Mouse (Mus musculus) cerebellum, adult 2 months (tissue): Measurements from ENCODE around the gene Mindy2.

ENCODE experiments used
- CTCF ChIP-seq: fragments of 200-500 bp; IDR thresholded peaks from 2 replicates; pipeline ENCODE4 v1.5.1; 2011; ENCODE audit warnings: low read depth, mild to moderate bottlenecking, control low read depth, low read length, moderate library complexity, borderline replicate concordance; ENCODE audit not compliant: insufficient read depth
- POLR2A ChIP-seq: fragments of 200-500 bp; IDR thresholded peaks from 2 replicates; pipeline ENCODE4 v1.6.1; 2011; ENCODE audit warnings: low read length, control low read depth, borderline replicate concordance; ENCODE audit not compliant: insufficient read depth

DNA sequence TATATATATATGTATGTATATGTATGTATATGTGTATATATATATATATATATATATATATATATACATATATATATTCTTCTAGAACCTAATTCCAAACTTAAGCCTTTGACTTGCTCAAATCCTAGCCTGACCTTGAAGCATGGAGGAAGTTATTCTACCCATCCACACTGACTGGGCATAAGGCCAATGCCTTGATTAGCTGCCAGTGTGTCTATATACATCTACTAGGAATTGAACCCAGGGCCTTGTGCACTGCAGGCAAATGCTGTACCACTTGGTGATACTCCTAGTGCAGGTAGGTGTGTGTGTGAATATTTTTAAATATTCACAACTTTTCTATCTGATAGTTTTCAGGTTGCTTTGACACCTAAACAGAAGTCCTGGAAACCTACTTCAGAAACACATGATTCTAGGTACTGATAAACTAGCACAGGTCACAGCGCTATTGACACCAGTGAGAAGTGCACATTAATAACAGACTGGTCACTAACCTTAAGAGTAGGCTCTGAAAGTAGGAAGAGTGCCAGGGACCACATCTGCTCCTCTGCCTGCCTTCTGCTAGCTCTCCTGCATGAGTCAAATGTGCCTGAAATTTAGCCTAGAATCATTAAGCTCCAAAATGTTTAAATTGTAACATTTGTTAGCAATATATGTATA, 54.7 kb downstream of the Mindy2 start:
- TF ChIP-seq CTCF: no peak
- TF ChIP-seq POLR2A: no peak
